Mouse (Mus musculus) CD4-positive helper T cell, adult 2 months (primary cell): ENCODE data around the gene Rrp12.

Experiments used
- DNase-seq: peaks from one replicate; pipeline ENCODE4 v3.0.0-alpha.2; 2012; ENCODE audit warnings: low read depth, missing footprints, low spot score

Rrp12 gene

DNA sequence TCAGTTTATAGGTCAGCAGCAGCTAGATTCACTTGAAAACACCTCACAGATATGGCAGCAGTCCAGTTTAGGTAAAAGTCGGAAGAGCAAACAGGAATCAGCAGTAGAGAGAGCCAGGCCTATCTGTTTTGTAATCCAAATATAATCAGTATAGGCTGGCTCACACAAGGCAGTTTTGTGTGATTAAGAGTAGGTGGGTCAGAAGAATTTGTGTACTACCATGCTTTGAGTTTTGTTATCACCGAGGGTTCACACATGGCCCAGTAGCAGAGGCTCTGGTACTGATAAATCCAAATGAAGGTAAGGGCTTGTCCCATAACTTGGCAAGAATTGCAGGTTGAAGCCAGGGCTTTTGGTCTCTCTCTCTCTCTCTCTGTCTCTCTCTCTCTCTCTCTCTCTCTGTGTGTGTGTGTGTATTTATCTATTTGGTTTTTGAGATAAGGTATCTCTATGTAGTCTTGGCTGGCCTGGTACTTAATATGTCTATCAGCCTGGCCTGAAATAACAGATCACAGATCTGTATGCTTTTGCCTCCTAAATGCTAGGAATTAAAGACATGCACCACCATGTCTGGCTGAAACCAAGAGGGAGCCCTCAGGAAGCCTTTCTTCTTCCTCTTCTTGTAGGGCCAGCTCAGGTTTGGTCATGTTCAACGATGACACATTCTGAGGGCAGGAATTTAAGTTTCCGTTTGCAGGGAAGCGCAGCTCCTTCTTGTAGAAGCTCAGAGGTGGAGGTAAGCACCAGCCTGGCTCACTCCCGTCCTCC lies 10.5 kb upstream of the Rrp12 start:
- DNase-seq: no peak

DNA sequence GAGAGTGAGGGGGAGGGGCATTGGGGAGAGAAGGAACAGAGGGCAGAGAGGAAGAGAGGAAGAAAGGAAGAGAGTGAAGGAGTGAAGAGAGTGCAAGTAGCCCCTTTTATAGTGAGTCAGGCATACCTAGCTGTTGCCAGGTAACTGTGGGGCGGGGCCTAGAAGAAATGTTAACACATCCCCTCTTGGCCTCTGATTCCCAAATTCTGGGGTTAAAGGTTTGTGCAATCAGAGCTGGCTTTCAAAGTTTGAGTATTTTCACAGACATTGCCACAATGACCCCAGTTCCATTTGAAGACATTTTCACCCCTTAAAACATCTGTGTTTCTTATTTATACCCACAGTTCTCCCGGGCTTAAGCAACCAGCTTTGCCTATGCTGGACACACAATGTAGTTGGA lies 9.3 kb upstream of the Rrp12 start:
- DNase-seq: no peak

DNA sequence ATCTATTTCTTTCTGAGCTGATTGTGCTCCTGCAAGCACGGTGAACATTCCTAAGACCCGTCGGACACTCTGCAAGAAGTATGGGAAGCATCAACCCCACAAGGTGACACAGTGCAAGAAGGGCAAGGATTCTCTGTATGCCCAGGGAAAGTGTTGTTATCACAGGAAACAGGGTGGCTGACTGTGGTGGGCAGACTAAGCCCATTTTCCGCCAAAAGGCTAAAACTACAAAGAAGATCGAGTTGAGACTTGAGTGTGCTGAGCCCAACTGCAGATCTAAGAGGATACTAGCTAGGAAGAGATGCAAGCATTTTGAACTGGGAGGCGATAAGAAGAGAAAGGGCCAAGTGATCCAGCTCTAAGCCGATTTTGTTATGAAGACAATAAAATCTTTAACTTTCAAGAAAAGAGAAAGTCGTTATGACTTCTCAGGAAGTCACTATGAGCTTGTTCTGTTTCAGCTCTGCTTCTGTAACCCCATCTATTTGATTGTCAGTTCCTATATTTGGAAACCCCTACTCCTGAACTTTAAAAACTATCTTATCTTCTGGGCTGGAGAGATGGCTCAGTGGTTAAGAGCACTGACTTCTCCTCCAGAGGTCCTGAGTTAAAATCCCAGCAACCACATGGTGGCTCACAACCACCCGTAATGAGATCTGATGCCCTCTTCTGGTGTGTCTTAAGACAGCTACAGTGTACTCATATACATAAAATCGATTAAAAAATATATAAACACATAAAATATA lies 7.0 kb upstream of the Rrp12 start:
- DNase-seq: no peak

DNA sequence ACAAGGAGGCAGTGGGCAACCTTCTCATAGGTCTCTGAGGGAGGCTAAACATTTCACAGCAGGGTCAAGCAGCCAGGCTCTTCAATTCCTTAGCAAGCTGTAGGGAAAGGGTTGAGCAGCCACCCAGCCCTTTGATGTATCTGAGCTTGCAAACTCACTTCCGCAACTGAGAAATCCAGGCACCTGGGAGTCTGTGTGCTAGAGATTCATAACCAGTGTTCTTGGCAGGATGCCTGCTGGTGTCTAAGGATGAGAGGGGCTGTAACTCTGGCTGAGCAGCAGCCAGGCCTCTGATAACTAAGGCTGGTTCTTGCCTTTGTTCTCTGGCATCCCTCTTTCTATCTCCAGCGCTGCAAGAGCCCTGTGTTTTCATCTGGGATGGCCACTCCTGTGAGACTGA lies 5.7 kb upstream of the Rrp12 start:
- peak; percentile 37 for DNase-seq

DNA sequence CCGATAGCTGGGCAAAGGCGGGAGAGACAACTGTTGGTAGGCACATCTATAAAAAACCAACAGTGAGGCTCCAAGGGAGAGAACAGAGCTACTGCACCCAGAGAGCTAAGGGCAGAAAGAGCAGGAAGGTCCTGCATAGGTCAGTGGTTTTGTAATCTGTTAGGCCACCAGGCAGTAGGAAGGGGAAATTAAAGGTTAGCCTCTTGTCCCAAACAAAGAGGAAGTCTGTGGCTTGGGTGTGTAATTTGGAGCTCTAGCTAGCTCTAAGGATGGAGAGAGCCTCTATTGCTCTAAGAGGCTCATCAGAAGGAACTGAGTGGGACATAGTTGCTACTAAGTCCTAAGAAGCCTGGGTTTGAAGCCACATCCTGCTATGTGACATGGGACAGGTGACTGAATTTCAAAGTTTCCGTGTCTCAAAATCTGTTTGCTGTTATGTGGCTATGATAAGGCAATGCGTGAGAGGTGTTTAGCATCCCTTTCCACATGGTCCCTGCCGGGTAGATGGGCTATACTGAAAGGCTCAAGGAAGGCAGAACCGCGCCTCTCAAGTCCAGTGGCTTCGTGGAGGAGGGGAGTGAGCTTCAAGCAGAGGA lies 4.6 kb upstream of the Rrp12 start:
- DNase-seq: peak; percentile 54

DNA sequence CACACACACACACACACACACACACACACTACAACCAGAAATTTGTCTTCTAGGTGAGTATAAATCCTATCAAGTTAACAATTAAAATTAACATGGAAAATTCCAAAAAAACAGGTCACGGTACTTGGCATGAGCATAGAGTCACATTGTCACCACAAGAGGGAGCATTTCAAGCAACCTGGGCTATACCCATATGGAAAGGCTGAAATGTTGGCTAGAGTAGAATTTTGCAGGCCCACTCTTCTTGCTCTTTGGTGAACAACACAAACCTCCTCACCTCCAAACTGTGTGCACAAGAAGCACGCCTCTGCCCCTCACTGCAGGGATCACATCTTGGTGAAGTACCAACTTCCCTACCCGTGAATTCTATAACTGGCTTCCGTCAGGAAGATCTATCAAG lies 2.9 kb upstream of the Rrp12 start:
- DNase-seq: peak; percentile 63

DNA sequence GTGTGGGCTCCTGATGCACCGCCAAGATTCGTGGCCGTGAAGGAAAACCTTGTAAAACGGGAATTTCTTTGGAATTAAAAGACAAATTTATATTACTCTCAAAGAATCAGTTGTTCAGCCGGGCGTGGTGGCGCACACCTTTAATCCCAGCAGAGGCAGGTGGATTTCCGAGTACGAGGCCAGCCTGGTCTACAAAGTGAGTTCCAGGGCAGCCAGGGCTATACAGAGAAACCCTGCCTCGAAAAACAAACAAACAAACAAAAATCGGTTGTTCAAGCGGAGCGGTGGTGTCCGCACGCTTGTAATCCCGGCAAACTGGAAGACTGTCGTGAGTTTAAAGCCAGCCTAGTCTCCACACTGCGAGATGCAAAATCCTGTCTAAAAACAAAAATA lies 342 bp upstream of the Rrp12 start:
- DNase-seq: no peak

DNA sequence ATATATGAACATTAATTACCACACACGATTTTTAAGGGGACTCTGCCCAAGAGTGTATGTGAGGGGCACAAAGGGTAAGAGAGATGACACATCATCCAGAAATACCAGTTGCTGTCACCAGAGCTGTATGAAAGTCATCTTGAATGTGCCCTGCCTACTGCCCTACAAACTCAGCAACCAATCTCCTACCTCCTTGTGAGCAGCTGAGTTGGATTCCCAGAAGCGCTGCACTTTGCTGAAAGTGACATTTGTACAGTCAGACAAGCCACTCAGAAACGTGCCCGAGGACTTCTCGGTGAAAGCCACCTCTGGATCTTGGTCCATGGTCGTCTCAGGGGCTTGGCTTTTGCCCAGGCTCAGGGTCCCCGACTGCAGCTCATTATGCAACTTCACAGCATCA lies 1.0 kb downstream of the Rrp12 start:
- peak; percentile 21 for DNase-seq

DNA sequence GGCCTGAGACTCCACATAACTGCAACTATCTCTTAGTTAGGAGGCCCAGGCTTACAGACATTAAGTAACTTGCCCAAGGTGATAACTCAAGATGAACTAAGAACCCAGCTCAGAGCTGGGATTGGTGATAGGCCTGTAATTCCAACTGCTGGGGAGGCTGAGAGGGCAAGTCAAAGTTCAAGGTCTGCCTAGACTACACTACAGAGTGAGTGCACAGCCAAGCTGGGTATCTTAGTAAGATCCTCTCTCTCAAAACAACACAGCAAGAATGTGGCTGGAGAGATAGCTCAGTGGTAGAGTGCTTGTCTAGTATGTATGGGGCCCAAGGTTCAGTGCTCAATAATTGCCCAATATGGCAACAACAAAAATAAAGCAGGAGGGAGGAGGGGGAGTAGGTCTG lies 7.8 kb downstream of the Rrp12 start:
- DNase-seq: no peak

DNA sequence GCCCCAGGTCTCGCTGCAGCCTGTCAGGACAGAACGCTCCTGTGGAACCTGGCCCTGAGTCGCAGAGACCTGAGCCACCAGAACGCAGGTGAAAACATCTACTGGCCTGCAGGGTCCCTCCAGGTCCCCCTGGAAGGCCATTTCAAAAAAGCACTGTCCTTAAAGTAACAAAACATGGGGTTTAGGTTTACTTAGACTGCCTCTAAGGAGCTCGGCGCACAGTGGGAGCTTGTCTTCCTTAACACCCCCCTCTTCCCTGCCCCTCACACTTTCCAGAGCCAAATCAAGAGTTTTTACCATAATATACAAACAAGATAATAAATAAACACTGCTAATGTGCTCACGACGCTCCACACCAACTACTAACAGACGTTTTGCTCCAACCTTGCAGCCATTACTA lies 12.1 kb downstream of the Rrp12 start:
- no peak for DNase-seq

DNA sequence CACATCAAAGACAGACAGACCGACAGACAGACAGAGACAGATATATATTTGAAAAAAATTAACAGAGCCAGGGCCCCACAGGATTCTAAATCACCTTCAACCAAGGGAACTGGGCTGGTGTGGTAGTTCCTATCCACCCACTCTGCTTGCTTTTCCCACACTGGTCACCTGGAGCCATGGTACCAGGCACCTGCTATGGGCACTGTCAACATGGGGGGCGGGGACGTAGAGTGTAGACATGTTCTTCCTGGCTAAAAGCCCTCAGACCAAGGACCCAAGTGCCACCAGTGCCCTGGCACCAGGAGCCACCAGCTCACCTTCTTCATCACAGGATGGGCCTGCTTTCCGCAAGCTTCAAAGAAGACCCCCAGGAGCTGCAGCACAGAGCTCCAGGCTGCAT lies 14.1 kb downstream of the Rrp12 start:
- DNase-seq: no peak

DNA sequence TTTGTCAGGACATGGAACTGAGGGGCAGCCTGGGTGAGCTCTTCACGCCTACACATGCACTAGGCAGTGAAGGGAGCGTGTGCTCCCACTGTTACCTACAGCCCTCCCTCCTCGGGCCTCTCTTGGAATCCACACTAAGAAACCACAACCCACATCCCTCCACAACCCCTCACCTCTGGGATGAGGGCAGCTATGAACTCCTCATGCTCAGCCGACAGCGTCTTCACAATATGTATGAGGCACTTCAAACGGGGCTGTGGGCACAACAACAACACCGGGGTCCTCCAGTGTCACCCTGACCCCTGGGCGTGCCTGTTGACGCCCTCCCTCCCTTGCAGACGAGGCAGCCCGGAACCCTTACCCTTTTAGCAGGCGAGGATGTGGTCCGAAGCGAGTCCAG lies 21.6 kb downstream of the Rrp12 start:
- DNase-seq: peak; percentile 65

DNA sequence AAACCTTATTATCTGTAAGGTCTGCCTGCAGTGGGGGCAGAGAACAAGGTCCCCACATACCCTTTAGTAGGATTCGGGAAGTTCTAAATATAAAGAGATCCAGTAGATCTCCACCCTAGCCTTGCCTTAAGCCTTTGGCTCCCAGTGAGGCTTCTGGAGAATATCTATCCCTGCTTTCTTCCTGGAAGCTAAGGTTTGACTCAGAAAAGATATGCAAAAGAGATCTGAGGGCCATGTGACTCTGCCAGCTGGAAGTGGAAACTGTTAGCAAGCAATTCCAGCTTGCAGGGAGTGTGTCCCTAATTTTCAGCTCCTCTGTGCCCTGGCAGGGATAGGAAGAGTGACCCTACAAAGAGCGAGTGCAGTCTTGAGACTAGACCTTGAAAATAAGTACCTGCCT lies 23.7 kb downstream of the Rrp12 start:
- no peak for DNase-seq

DNA sequence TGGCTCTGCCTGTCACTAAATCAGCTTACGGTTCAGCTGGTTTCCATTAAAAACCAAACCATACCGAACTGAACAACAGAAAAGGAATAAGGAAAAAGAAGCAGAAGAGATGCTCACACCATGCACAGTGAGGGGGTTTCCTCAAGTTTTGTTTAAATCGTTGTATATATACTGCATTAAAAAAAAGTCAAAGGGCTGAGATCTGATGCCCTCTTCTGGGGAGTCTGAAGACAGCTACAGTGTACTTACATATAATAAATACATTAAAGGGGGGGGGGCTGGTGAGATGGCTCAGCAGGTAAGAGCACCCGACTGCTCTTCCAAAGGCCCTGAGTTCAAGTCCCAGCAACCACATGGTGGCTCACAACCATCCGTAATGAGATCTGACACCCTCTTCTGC lies 26.0 kb downstream of the Rrp12 start:
- DNase-seq: peak; percentile 52

DNA sequence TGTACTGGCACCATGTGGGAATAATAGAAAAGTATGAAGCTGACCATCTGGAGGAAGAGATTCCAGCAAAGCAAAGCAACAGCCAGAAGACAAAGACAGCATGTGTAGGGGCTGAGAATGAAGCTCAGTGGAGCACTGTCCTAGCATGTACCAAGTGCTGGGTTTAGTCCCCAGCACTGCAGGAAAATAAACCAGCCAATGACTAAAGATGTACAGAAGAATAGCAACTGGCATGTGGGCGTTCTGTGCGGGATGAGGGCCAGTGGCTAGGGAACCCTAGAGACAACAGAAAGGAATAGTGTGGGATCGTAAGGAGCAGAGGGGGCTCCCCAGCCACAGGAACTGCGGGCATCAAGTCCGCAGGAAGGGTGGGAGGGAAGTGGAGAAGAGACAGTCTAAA lies 26.7 kb downstream of the Rrp12 start:
- no peak for DNase-seq

DNA sequence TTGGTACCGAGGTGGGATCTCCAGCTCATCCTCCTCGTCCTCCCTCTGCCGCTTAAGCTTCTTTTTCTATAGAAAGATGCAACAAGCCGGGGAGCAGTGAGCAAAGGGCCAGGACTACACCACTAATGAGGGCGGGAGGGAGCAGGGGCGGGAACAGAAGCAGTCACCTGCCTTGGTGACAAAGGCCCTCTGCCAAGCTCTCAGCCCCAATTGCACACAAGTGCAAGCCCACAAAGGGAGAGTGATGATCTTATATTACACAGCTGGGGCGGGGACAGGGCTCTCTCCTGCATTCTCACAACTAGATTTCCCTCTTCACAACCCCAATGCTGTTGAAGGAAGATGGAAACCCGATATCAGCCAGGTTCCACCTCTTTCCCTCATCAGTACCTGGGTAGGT lies 29.3 kb downstream of the Rrp12 start:
- DNase-seq: no peak

DNA sequence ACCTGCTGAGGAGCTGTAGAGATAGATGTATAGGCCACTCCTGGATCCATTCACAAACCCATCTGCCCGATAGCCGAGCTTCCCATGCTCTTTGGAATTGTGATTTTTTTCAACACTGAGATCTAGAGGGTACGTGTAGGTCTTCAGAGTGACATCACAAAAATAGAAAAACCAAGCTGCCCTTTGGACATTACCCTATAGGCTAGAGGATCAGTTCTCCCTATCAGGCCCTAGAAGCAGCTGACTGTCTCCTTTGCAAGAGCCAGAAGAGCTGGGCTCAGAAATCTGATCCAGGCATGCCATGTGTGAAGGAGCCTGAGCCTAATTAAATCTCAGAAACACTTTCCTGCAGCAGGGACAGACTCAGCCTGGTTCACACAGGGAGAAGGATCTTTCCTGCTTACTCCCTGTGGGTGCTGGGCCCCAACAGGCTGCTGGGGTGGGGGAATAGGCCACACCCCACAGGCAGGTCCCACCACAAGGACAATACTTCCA lies 38.1 kb downstream of the Rrp12 start:
- DNase-seq: no peak

DNA sequence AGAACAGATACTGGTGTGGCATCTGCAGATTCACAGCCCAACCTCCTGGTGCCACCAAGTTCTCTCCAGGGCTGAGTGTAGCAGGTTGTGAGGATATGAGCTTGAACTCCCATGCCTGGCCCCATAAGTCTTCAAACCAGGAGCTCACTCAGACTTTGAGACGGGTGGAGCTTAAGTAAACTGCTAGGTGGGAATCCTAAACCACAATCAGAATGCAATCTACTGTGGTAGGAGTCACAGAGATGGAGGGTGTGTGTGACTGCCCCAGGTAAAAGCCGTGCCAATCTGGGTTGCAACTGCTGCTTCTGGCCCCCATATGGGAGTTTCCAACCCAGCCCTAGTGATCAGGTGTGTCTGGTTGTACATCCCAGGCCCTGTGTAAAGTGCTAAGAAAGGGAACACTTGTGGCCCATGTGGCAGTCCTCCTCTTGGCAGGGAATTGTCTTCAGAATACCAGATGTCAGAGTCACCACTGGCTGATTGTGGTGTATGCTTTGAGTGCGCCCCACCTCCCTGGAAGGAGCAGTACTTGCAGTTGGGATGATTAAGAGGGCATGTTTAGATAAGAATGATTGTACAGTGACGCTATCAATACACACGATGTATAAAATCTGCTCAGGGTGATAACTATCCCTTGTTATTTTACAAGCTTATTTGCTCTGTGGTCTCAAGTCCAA lies 38.7 kb downstream of the Rrp12 start:
- DNase-seq: no peak

DNA sequence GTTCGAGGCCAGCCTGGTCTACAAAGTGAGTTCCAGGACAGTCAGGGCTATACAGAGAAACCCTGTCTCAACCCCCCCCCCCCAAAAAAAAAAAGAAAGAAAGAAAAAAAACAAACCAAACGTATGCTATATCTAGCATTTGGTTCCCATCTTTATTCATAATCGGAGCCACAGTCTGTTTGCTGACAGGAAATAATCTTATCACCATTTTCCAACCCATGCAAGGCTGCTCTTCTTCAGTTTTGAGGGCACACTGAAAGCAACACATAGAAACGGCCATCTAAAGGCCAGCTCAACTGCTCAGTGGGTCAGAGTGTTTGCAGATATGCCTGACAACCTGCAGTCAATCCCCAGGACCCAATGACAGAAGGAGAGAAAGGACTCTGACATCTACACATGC lies 43.5 kb downstream of the Rrp12 start:
- DNase-seq: no peak

DNA sequence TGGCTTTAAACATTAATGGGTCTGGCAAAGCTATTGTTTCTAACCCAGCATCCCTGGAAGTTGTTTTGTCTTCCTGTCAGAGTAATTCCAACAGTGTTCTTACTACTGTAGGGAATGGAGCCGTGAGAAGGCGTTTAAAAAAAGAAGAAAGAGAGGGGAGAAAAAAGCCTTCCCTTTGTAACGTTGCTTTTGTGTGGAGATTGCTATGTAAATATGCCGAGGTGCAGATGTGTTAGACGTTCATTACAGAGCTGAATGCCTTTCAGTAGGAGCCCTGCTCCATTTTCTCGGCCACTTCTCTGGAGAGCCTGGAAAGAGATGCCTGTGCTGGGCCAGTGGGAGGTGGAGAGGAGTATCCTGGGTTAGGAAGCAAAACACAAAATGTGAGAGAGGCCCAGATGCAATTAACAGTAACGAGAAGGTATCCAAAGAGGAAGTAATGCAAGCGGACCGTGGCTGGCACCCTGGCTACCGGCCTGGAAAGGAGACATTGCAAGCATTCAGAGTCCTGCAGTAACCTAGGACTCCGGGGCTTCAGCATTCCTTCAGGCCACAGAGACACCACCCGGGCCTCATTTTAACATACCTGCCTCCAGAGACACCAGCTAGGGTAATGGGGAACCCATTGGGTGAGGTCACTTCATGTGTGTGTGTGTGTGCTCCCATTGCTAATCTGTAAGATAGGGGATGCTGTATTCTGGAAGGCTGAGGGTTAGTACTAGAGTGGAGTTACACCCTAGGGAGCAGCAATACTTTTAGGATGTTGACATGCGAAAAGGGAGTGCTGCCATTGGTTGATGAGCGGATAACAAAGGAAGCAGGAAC lies 45.0 kb downstream of the Rrp12 start:
- DNase-seq: no peak

DNA sequence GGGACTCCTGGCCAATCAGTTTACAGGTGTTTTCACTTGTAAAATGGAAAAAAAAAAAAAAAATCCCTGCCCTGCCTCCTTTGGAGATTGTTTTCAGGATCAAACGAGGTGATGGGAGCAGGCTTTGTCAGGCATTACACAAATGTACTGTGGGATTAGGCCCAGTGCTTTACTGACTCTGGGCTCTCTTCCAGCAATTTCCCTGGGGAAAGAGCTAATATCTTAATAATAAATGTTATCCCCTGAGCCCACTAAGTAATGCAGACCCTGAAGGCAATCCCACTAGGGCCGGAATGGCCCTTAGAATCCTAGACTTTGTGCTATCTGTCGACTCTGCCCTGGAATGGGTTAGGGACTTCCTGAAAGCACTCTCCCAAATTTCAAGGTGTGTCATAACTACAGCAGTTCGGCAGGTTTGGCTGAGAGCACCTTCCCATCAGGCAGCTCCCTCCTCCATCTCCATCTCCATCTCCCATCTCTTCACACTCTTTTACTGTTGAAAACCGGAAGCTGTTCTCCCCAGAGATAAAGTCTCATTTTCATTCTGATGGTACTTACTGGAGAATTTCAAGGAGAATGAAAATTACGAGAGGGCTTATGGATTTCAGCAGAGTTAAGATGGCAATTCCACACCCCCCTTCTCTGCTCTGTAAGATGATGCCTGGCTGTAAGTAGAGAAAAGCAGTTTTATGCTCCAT lies 45.8 kb downstream of the Rrp12 start:
- DNase-seq: no peak
